Mouse (Mus musculus) 3134 (cell line): ENCODE results near the gene Rasgrp2.

Experiments used
- DNase-seq: peaks from one replicate; pipeline ENCODE4 v3.0.0-alpha.2; 2011; ENCODE audit warnings: low spot score; ENCODE audit not compliant: insufficient read length; ENCODE audit errors: extremely low read depth

The Rasgrp2 gene

DNA sequence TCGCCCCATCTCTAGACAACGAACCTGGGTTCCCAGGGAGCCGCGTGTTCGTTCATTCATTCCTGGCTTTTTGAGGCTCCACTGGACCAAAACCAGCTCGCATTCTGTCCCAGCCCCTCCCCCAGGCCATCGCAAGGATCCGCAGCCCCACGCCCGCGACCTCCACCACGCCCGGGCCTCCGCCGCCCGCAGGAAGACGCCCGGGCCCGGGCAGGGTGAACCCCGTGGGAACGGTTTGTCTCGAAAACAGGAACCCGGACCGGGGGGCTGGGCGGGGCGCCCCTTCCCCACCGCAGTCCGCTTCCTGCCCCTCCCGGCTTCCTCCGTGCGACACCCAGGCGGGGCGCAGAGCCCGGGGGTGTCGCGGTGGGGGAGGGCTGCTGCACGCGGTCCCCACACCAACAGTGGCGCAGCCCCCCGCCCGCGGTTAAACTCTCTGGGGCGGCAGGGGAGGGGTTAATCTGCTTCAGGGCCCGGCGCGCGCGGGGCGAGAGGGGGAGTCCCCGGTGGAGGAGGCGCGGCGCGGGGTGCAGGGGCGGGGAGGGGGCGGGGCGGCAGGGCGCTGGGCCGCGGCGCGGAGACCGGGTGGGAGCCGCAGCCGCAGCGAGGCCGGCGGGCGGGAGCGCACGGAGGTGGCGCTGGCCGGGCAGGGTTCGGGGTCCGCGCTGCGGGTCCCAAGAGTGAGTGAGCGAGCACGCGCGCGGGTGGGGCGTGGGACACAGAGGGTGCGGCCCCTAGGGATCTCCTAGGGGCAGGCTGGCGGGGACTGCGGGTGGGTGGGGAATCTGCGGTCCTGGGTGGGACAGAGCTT is at the start of gene Rasgrp2:
Rasgrp2 (plus strand) TSS at position 56 of the 811 bp plus-strand sequence.
- no peak for DNase-seq

DNA sequence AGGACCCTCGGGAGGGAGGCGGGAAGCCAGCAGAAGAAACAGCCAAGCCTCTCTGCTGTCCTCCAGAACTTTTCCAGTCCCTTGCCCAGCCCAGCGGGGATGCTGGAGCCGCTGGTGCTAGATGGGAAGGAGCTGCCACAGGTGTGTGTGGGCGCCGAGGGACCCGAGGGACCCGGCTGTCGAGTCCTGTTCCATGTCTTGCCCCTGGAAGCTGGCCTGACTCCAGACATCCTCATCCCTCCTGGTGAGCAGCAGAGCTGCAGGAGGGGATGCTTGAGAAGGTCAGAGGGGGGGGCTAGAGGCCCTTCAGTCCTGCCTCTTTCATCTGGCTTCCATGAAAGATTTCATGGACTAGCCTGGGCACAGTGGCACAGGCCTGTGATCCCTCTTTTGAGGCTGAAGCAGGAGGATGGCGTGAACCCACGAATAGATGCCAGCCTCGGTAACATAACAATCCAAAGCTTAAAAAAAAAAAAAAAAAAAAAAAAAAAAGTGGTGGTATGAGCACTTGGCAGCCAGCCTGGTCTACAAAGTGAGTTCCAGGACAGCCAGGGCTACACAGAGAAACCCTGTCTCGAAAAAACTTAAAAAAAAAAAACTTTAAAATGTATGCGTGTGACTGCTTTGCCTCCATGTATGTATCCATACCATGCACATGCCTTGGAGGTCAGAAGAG is 47.6 kb upstream of the Rasgrp2 start:
- no peak for DNase-seq

DNA sequence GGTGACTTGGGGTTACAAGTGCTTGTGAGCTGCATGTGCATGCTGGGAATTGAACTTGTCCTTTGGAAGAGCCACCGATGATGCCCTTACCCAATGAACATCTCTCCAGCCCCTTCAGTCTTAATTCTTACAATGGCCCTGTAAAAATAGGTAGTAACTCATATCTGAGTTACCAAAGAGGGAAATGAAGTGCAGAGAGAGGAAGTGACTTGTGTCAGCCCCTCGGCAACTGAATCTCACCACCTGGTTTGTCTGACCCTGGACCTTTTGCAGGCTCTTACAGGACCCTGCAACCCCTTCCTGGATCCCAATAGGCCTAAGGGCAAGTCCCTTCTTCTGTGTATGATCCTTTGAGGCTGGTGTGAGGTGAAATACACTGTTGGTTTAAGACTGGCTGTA is 47.0 kb upstream of the Rasgrp2 start:
- no peak for DNase-seq

DNA sequence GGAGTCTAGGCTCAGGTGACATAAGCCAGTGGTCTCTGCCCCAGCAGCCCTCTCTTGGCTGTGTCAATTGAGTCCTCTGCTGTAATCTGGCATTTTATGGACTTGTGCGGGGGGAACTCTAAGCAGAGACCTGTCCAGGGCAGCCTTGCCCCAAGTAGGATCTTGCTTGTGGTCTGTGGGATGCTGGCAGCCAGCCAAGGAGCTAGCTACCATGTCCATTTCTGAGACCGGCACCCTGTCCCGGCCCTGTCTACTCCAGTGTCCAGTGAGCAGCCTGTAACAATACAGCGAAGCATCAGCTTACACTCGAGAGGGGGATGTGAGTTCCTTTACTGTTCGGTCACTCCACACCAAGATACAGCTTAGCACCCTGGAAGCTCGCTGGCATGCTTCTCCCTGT is 45.1 kb upstream of the Rasgrp2 start:
- DNase-seq: no peak

DNA sequence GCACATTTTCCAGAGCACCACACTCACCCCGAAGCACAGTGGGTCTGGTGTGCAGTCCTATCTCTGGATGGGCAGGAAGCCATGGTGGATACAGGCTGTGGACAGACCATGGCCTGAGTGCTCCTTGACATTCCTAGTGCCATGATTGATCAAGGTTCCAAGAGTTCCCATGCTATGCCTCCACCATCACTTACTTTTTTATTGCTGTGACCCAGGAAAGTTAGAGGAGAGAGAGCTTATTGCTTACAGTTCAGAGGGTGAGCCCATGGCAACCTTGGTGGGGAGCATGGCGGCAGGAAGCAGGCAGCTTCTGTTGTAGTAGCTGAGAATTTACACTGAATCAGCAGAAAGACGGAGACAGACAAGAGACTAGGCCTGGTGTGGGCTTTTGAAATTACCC is 37.8 kb upstream of the Rasgrp2 start:
- no peak for DNase-seq

DNA sequence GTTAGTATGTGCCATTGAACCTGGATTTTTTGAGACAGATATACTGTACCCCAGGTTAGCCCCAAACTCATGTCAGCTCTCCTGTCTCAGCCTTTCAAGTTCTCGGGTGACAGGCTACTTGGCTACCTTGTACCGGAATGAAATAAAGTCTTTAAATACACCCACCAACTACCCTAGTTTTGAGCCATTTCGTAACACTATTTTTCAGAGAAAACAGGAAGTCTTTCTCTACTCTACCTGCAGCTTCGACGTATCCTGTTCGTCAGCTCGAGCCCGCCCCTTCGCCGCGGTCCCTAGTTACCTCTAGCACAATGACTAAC is 36.1 kb upstream of the Rasgrp2 start:
- DNase-seq: no peak

DNA sequence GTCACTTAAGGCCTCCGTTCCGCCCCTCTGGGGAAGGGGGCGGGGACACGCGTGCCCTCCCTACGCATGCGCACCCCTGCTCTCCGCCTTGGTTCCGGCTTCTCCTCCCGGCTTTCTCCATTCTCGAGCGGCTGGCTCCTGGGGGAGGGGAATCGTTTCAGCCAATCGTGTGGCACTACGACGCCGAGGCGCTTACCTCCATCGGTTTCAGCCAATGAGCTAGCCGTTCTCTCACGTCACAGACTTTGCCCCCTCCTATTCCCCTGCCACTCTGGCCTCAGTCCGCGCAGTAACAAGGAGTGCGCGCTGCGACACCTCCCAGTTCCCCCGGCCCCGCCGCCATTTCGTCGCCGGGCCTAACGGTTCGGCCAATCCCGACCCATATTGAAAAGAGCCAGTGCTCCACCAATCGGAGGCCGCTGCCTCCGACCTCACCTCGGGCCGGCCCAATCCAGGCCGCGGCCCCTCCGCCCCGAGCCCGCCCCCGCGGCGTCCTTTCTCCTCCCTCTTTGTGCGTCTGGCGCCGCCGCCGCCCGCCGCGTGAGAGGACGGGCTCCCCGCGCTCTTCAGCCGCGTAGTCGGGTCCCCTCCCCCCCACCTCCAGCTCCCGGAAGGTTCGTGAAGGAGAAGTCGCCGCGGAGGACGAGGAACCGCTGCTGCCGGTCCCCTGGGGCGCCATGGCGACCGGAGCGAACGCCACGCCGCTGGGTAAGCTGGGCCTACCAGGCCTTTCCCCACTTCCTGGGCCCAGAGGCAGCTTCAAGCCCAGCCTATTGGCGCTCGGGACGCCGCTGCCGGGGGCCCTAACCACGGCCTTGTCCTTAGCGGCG is 35.5 kb upstream of the Rasgrp2 start, which contains the start of gene Sf1:
Sf1 (plus strand) TSS at position 280 of the 830 bp plus-strand sequence.
- peak; percentile 100 for DNase-seq

DNA sequence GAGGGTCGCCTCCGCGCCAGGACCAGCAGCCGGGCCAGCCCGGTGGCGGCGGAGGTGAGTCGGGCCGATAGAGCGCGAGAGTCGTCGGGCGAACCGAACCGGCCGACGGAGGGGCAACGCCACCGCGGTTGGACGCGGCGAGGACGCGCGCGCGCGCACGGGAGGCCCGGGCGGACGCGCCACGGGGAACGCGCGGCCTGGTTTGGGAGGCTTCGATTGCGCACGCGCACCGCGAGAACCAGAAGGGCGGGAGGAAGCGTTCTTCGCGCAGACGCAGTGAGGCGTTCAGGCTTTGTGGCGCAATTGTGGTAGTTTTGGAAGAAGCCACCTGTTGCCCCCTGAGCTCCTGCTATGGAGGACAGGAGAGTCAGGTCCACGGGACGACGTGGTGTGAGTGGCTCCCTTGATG is 34.8 kb upstream of the Rasgrp2 start:
- peak; percentile 80 for DNase-seq

DNA sequence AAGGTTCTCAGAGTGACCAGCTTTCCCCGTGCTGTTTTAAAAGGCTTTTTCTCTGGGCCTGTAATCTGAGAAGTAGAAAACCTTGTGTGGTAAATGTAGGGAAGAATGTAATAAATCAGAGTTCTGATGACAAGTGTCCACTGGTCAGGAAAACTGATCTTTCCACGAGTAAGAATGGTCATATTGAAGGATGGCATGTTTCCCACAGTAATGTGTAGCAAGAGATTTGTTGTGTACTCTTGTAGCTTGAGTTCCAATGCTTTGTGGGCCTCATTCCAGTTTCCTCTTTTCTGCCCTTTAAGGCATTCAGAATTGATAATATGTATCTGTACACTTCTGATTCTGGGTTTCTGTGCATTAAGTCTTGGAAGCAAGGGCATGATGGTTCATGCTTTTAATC is 34.3 kb upstream of the Rasgrp2 start:
- DNase-seq: no peak

DNA sequence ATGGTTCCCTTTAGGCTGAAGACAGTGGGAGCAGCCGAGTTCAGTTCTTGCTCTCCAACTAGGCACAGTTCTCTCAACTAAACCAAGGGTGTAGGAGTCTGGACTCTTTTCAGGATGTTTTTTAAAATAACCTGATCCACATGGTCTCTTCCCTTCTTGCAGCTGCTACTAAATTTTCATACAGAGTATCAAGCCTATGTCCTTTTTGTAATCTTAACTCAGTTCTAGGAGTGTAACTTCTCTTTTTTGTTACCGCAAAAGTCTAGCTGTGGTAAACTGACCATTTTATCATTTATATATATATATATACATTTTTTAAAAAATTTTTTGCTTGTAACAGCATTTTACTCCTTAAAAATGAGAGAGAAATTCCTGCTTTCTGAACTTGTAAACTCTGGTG is 29.0 kb upstream of the Rasgrp2 start:
- no peak for DNase-seq

DNA sequence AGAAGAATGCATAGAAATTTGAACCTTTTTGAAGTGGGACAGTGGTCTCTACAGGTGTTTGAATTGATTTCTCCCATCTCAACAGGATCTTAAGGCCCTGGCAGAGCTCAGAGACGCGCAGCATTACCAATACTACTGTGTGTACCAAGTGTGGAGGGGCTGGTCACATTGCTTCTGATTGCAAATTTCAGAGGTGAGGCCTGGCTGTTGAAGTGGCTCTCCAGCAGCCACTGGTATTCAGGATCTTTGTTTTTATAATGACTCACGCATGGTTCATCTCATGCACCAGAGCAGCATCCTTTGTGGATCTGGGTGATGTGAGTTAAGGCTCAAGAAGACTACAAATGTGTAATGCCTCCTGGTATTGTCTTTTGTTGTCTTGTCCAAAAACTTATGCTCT is 26.7 kb upstream of the Rasgrp2 start:
- DNase-seq: no peak

DNA sequence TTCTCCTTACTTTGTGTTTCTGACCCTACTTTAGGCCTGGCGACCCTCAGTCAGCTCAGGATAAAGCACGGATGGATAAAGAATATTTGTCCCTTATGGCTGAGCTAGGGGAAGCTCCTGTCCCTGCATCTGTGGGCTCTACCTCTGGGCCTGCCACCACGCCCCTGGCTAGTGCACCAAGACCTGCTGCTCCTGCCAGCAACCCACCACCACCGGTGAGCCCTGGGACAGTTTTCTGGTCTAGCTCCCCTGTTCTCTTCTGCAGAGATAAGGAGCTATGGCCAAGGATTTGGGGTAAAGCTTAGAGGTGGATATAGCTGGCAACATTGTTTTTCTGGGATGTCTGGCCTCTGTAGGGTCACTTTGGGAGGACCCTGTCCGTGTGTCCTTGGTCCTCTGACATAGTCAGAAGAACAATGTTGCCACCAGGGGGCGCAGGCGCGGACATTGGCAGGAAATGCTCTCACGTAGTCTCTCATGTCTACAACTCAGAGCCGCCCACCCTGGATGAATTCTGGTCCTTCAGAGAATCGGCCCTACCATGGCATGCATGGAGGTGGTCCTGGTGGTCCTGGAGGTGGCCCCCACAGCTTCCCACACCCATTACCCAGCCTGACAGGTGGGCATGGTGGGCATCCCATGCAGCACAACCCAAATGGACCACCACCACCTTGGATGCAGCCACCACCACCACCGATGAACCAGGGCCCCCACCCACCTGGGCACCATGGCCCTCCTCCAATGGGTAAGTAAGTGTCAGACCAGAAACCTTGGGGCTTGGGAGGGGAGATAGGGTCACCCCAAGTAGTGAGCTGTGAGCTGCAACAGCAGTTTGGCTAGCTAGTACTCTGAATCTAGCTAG is 25.4 kb upstream of the Rasgrp2 start:
- DNase-seq: no peak

DNA sequence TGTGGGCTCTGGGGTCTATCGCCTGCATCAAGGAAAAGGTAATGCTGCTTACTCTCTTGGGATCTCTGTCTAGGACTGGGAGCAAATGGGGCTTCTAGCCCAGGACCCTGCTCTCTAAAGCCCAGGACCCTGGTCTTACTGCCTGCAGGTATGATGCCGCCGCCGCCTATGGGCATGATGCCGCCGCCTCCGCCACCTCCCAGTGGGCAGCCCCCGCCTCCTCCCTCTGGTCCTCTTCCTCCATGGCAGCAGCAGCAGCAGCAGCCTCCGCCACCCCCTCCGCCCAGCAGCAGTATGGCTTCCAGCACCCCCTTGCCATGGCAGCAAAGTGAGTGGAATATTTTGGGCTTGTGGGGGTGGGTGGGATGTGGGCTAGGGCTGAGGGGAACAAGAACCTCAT is 24.6 kb upstream of the Rasgrp2 start:
- DNase-seq: no peak

DNA sequence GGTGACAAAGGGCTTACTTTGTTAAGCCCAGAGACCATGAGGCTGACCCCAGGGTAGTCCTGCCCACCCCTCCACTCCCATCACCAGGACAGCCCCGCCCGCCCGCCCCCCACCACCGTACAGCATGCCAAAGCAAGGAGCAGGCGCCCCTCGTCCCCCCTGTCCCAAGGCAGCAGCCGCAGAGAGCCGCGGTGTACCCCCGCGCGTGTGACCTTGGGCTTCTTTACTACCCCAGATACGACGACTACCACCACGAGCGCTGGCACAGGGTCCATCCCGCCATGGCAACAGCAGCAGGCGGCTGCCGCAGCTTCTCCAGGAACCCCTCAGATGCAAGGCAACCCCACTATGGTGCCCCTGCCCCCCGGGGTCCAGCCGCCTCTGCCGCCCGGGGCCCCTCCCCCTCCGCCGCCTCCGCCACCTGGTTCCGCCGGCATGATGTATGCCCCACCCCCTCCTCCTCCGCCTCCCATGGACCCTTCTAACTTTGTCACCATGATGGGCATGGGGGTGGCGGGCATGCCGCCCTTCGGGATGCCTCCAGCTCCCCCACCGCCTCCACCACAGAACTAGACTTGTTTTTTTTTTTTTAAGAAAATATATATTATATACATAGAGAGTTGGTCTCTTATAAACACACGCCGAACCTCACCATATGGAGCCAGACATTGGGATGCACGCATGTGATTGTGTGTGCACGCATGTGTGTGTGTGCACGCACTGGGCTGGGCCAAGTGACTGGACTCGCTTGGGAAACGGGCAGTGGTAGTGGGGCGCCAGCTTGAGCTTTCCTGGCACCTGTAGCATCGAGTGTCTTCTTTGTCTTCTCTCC is 23.5 kb upstream of the Rasgrp2 start:
- DNase-seq: no peak

DNA sequence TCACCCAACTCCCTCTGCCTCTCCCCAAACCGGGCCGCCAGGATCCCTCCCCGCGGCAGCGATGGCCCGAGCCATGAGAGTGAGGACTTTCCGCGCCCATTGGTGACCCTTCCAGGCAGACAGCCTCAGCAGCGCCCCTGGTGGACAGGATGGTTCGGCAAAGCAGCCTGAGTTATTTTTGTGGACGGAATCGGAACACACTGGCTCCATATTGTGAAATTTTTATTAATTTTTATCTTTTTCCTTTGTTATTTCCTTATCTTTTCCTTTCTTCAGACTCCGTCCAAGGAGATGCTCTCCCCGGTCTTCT is 22.9 kb upstream of the Rasgrp2 start:
- DNase-seq: peak; percentile 34

DNA sequence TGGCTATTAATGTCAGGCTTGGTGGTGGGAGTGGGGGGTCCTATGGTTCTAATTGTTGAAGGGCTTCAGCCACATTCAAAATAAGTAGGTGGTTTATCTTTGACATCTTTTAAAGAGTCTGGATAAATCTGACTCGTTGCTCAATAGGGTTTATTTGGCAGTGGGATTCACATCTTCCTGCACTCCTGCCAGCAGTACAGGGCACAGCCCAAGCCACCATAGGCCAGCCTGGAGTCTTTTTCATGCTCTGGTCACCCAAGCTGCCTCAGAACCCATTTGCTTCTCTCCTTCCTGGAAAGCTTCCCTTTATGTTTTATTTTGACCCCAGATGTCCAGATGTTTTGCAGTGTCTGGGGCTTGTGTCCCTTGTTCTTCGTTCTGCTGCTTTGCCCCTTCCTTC is 22.5 kb upstream of the Rasgrp2 start:
- DNase-seq: no peak

DNA sequence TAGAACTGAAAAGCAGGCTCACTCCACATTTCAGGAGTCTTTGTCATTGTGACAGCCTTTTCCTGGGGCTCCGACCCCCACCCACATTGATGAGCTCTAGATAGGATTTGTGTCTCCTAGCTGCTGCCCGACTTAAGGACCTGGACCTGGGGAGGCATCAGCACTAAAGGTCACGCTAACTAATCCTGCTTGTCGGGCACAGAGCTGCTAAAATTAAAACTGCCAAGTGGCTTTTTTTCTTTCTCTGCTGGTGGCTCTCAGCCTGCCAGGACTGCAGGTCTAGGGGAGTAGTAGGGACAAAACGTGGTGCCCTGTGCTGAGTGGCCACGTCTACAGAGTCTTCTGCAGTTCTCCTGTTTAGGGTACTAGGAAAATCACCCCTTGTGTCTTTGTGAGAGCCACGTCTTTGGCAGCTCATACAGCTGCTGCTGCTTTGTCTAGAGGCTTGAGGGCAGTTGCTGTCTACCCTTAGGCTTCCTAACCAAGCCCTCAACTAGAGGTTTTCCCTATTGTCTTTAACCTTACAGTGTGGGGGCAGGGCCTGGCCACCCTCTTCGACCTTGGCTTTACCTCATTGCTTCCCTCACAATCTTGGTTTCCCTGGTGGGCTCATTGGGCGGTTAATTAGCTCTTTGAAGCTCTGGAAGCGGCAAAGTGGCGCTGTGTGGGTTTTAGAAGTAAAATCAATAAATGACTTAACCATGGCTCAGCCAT is 21.7 kb upstream of the Rasgrp2 start:
- no peak for DNase-seq

DNA sequence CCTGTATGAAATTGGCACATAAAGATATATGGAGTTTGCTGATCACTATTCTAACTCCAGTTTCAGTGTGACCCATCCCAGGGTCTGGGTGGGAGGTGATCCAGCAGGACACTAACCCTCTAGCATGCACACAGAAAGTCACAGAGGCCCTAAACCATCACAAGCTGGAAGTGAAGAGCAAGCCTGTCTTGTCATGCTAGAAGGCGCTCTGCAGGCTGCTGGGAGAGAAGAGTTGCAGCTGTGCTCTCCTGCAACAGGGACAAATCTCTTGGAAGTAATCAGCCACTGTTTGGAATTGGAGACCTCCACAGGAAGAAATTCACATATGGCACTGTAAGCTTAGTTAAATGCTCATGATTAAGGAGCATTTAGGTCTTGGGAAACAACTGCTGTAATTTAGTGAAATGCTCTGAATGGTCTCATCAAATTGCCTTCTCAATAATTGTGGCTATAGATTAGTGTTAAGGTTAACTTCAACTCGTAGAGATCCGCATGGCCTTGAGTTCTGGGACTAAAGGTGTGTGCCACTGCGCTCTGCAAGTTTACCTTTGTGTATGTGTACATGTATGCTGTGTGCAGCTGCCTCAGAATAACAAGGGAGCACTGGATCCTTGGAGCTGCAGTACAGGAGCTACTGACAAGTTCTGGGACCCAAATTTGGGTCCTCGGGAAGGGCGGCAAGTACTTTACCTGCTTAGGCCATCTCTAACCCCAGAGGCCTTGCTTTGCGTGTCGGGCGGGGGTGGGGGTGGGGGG is 18.6 kb upstream of the Rasgrp2 start:
- DNase-seq: no peak

DNA sequence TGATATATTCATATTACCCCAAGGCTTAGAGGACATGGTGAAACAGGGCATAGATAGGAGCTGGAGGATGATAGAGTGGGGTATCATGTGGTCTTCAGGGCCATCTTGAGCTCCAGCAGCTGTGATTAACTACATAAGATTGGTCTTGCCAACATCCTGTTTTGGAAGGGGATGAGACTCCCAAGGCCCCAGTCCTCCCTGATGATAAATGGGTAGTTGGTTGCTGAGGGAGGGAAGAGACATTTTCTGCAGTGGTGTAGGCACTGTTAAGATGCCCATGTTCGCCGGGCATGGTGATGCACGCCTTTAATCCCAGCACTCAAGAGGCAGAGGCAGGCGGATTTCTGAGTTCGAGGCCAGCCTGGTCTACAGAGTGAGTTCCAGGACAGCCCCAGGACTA is 17.9 kb upstream of the Rasgrp2 start:
- DNase-seq: no peak
